Mouse (Mus musculus): ENCODE measurements around the gene Lbhd2.

Lbhd2 gene

DNA sequence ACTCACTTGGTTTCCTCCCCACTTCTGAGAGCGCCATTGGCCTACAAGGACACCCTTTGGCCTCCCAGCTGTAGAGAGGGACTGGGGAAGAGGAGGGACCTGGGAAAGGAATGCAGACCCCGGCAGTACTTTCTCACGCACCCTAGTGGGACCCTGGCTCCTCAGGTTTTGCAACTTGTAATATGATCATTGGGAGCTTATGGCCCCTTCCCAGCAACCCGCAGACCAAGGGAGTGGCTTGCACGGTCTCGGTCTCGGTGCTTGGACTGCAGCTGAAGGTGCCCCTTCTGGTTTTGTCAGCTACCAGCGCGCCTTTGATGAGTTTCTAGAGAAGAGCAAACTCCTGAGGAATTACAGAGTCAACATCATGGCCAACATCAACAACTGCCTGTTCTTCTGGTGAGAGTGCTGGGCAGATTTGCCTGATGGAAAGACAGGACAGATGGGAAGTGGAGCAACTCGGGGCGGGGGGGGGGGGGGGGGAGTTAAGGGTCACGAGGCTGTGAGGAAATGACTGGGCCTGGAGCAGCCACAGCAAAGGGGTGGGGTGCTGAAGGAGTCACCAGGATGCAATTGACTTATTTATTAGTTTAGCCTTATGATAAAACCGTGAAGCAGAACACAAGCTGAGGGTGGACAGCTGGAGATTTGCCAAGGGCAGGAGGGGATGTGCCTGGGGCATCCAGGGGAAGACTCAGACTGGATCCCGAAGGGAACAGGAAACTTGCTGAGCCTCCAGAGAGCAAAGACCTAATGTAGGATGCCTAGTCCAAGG is 42.5 kb downstream of the Lbhd2 start:
- no peak for DNase-seq

DNA sequence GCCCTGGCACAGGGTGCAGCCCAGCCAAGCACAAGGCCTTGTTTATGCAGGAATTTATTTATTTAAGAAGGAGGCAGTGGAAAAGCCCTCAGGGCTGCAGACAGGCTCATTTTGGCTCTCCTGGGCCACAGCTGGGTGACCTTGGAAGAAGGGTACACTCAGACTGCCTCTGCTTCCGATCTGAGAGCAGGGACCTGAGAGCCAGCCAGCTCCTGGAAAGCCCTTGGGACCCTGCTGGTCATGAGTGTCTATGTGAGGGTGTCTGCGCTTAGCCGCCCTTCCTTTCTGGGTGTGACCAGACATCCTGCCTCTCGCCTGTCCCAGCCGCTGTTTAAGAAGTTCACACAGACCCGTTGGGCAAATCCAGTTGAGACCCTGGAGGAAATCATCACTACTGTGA is 43.8 kb downstream of the Lbhd2 start:
- DNase-seq = no peak

DNA sequence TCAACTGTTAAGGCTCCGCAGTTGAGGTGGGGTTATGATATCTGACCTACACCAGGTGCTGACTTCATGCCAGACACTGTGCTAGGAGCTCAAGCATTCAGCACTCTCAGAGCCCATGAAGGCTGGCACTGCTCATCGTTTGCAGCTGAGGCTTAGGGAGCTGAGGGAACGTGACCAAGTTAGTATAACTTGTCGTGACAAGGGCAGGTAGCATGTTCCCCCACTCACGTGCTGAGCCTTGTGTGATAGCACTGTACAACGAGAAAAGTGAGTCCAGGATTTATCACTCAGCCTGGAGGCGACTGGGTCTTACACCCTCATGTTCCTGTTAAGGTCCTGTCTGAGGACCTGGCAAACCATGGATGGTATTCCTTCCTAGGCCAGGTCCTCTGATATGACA is 45.0 kb downstream of the Lbhd2 start:
- DNase-seq = no peak

DNA sequence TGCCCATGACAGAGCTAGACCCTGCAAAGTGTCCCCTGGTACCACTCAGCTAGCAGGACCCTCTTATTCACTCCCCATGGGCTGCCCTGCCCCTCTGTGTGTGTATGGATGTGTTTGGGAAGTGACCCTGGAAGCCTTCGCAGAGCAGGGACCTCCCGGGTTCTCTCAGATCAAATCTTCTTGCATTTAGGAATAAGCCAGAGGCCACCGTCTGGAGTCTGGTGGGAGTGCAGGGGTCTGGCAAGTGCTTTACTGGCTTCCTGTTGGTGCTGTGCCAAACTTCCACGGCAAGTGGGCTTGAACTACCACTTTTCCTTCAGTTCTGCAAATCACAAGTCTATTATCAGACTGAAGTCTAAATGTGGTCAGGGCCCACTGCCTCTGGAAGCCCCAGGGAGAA is 47.4 kb downstream of the Lbhd2 start:
- DNase-seq = no peak

DNA sequence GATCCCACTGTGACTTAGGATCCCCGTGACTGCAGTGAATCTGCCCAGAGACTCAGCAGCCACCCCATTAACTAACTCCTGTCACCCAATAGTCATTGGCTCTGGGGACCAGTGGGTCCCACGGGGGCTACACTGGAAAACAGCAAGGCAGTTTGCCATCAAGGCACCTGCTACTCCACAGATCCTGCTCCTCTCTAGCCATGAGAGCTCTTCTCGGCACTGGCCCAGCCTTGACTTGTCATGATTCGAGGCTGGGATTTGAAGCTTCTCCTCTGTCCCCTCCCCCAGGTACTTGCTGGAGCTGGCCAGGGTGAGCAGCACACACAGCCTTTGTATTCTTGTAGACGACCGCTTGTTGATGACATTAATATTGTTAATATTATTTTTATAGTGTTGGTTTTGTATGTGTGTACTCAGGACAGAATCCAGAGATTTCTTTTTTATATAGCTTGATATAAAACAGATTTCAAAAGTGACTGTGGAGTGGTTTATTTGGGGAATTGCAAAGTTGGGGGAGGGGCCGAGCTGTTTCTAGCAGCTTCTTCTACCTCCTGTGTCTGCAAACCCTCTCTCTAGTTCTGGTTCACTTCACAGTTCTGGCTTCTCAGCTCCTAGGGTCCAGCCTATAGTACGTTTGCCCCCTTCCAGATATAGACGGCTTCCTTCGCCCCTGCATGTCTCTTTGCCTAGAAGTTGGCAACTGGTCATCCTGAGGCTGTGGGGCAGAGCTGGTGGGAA is 48.1 kb downstream of the Lbhd2 start:
- DNase-seq = no peak

DNA sequence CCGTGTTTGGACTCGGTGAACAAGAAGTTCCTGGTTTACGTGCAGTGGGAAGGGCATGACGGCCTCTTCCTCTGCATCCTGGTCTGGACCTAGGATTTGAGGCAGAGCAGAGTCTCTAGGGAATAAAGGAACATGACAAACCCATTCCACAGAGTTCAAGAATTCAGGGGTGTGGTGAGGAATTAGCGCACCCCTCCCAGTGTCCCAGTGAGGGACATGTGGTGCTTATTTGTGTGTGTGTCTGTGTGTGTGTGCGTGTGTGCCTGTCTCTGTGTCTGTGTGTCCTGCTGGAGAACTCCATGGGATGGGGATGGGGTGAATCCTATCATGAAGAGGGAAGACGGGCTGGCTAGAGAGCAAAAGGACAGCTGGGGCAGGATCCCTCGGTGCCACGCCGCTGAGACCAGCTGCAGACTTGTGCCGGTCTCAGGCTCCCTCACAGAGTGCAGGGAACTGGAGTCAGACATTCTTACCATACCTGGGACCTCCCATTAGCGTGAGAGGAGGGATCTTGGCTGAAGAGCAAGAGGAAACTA is 48.8 kb downstream of the Lbhd2 start:
- DNase-seq = no peak

DNA sequence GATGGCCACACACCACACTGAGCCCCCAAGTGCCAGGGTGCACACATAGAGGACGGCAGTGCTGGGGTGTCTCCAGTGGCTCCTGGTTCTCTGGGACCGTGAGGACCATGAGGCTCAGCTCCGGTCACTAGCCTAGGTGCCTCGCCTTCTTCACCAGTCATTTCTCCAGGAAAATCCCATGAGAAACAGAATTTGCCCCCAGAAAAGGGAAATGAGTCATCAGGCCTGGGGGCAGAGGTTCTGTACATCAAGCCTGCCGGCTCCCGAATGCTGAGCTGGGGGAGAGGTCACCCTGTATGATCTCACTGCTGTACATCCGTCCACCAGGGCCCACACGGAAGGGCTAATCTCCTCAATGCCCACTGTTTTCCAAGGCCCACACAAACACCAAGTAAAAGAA is 49.3 kb downstream of the Lbhd2 start:
- DNase-seq = no peak

DNA sequence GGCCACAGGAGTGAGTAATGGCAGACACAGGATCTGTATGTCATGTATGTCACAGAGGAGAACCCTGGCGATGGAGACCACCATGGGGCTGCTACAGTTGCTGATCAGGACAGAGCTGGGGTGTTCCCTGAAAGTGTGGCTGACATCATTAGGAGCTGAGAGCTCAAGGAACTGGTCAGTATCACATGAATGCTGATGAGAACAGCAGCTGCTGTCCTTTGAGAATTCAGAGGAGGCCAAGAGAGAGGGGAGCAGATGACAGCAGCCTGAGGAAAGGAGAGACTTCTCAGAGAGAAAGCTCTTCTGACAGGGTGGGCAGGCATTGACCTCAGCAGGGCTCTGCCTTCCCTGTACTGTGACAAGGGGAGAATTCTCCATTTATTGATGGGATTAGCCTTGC is 51.1 kb downstream of the Lbhd2 start:
- DNase-seq = no peak

Measured in cerebellum, adult 9-10 months (tissue).